Mouse (Mus musculus) neural tube, embryonic 15.5 days (tissue): ENCODE measurements around the gene Lnx1. TPM values are rescaled to one million over a fixed set of nuclear protein-coding genes. Genes with fewer than 3 reads are reported as not detected.

Experiments used
- ATAC-seq: fragments of 200-750 bp; cut with Nextera tagmentation; 2 replicates; pipeline ENCODE4 v1.8.0; 2017; ENCODE audit warnings: mild to moderate bottlenecking, moderate TSS enrichment, moderate library complexity; ENCODE audit not compliant: low FRiP score
- H3K27ac ChIP-seq: fragments of 300-500 bp; sonication (generic); replicated peaks from 2 replicates; pipeline ENCODE4 v1.5.1; 2015; ENCODE audit warnings: mild to moderate bottlenecking, inconsistent platforms
- H3K27me3 ChIP-seq: fragments of 300-500 bp; sonication (generic); replicated peaks from 2 replicates; pipeline ENCODE4 v1.6.1; 2015; ENCODE audit warnings: inconsistent platforms
- H3K36me3 ChIP-seq: fragments of 300-500 bp; sonication (generic); 2 replicates; pipeline ENCODE4 v1.6.1; 2015; ENCODE audit warnings: inconsistent platforms
- H3K4me1 ChIP-seq: fragments of 300-500 bp; sonication (generic); 2 replicates; pipeline ENCODE4 v1.6.1; 2015; ENCODE audit warnings: inconsistent platforms
- H3K4me2 ChIP-seq: fragments of 300-500 bp; sonication (generic); 2 replicates; pipeline ENCODE4 v1.6.1; 2015; ENCODE audit warnings: inconsistent platforms, mild to moderate bottlenecking, moderate library complexity
- H3K4me3 ChIP-seq: fragments of 300-500 bp; sonication (generic); replicated peaks from 2 replicates; pipeline ENCODE4 v1.5.1; 2015; ENCODE audit warnings: mild to moderate bottlenecking, inconsistent platforms
- H3K9ac ChIP-seq: fragments of 300-500 bp; sonication (generic); replicated peaks from 2 replicates; pipeline ENCODE4 v1.6.1; 2015; ENCODE audit warnings: mild to moderate bottlenecking, inconsistent platforms
- H3K9me3 ChIP-seq: fragments of 300-500 bp; sonication (generic); replicated peaks from 2 replicates; pipeline ENCODE4 v1.6.1; 2016; ENCODE audit warnings: inconsistent platforms
- WGBS: fragments of 180-500 bp; shearing (Covaris S2); methylation state at CpG from one replicate; pipeline ENCODE4 v1.1.7; 2015; ENCODE audit warnings: mixed read lengths; 5-methylcytosine and 5-hydroxymethylcytosine counted together
- polyA plus RNA-seq: library from polyadenylated mRNA; unstranded; fragments of >200 nt; fragmentation: Nextera tagmentation; extraction: Ambion mirVana; gene quantifications from 2 replicates; pipeline ENCODE4 v1.2.1, GENCODE M21; 2015

The Lnx1 gene
- polyA plus RNA-seq: 11.9 and 13.8 TPM in 2 replicates

- ATAC-seq: no peak
- H3K9ac ChIP-seq: no peak within 1 kb of the TSS
- WGBS: 62% methylated on average over 11 of the region's 11 CpGs
- no peak within 1 kb of the TSS for H3K4me3 ChIP-seq
- no peaks in the 10 kb centered on the region for H3K9me3 ChIP-seq
- no peaks in the 10 kb centered on the region for H3K36me3 ChIP-seq
- peaks cover 11% of the 10 kb centered on the region for H3K4me1 ChIP-seq
- peak within 1 kb of the TSS; percentile 67 for H3K4me2 ChIP-seq
- no peaks in the 10 kb centered on the region for H3K27me3 ChIP-seq
- no peak within 1 kb of the TSS for H3K27ac ChIP-seq
Measured at GRCm38 (mm10) chr5:74702766-74703165, at the start of gene Lnx1. TSS of gene Lnx1 (minus strand) at chr5:74702912.

- ATAC-seq: no peak
- no peak overlapping the region for H3K9ac ChIP-seq
- H3K36me3 ChIP-seq: no peaks in the 10 kb centered on the region
- no peaks in the 10 kb centered on the region for H3K9me3 ChIP-seq
- WGBS: 90% methylated on average over 5 of the region's 5 CpGs
- H3K4me1 ChIP-seq: no peaks in the 10 kb centered on the region
- no peaks in the 10 kb centered on the region for H3K27me3 ChIP-seq
- no peak overlapping the region for H3K4me2 ChIP-seq
- H3K27ac ChIP-seq: no peak overlapping the region
- H3K4me3 ChIP-seq: no peak overlapping the region
Measured at GRCm38 (mm10) chr5:74750501-74750900, 47.8 kb upstream of the Lnx1 start.

GRCm38 (mm10) chr5:74747476-74747875 lies 44.8 kb upstream of the Lnx1 start:
- H3K9me3 ChIP-seq: no peaks in the 10 kb centered on the region
- WGBS: 90% methylated on average over 3 of the region's 3 CpGs
- H3K4me1 ChIP-seq: no peaks in the 10 kb centered on the region
- H3K4me2 ChIP-seq: no peak overlapping the region
- H3K4me3 ChIP-seq: no peak overlapping the region
- no peak overlapping the region for H3K27ac ChIP-seq
- no peaks in the 10 kb centered on the region for H3K36me3 ChIP-seq
- no peak overlapping the region for H3K9ac ChIP-seq
- no peaks in the 10 kb centered on the region for H3K27me3 ChIP-seq
- ATAC-seq: no peak

DNA sequence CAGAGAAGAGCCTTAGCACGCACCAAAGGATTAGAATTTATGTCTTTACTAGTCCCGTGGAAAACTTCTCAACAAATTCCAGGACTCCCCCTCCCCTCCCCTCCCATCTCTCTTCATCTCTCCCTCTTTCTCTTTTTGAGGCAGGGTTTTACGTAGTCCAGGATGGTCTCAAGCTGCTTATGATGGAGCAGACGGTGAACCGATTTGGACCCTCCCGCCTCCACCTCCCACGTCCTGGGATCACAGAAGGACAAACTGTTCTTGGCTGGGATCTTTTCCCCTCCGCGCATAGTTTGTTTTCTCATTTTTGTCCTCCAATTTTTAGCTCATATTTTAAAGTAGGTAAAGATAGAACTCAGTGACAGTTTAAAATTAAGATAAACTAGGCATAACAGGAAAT lies 38.2 kb upstream of the Lnx1 start:
- Histone ChIP-seq H3K4me3 (no peak overlapping the region), H3K9ac (no peak overlapping the region), H3K27me3 (no peaks in the 10 kb centered on the region), H3K4me2 (no peak overlapping the region), H3K36me3 (no peaks in the 10 kb centered on the region), H3K27ac (no peak overlapping the region), H3K4me1 (no peaks in the 10 kb centered on the region; the same call in 1 of the 2 replicates), H3K9me3 (no peaks in the 10 kb centered on the region)
- 88% methylated on average over 9 of the region's 9 CpGs for WGBS
- no peak for ATAC-seq

- H3K9me3 ChIP-seq: no peaks in the 10 kb centered on the region
- H3K9ac ChIP-seq: no peak overlapping the region
- H3K36me3 ChIP-seq: no peaks in the 10 kb centered on the region
- no peak overlapping the region for H3K27ac ChIP-seq
- no peak overlapping the region for H3K4me2 ChIP-seq
- 65% methylated on average over 12 of the region's 12 CpGs for WGBS
- no peak overlapping the region for H3K4me3 ChIP-seq
- ATAC-seq: no peak
- H3K4me1 ChIP-seq: peaks cover 2% of the 10 kb centered on the region
- H3K27me3 ChIP-seq: no peaks in the 10 kb centered on the region
Measured at GRCm38 (mm10) chr5:74739435-74739834, 36.7 kb upstream of the Lnx1 start.

DNA sequence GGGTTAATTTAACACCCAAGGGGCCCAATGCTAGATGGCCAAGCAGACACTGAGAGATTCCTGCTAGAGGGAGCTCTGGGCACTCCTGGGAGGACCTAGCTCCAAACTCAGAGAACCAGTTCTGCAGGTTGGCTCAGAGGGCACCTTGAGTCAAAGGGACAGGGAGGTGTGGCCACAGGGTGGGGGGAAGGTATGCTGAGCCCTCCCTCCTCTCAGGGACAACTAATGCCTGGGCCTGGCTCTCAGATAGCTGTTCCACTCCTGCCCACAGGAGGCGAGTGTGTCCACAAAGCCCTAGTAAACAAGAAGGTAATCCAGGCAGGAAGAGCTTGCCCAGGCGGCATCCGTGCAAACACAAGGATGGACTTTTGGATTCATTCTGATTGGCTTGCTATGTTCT lies 35.6 kb upstream of the Lnx1 start:
- Histone ChIP-seq H3K27me3 (no peaks in the 10 kb centered on the region), H3K27ac (no peak overlapping the region), H3K4me3 (no peak overlapping the region), H3K36me3 (no peaks in the 10 kb centered on the region), H3K9ac (no peak overlapping the region), H3K4me2 (no peak overlapping the region), H3K4me1 (peaks cover 8% of the 10 kb centered on the region), H3K9me3 (no peaks in the 10 kb centered on the region)
- 77% methylated on average over 3 of the region's 3 CpGs for WGBS
- ATAC-seq: no peak

DNA sequence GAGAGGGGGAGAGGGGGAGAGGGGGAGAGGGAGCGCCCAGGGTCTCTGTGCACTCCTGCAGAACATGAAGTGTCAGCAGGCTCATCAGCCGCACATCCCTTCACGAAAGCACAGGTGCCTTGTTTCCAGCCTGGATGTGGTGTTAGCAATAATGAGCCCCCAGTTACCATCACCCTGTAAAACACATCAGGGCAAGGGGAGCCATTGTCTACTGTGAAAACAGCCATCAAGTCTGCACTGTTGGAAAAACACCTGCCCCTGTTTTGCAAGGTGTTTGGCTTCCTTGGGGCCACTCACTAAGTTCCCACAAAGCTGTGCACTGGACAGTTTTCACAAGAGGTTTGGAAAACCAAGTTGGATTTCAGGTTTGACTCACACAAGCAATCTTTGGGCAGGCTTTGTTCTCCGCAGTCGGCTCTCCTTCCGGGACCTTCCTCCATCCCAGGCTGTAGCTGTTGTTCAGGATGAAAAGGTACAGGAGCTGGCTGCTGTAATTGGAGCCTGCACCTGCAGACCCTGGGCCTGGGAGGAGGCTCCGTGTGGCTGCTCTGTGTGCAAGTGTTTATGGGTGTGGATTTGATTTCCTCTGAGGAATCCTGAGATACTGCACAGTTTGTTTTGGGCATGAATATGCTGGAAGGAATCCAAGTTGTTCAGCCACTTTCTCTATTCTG lies 31.3 kb upstream of the Lnx1 start:
- Histone ChIP-seq H3K4me3 (no peak overlapping the region), H3K4me2 (no peak overlapping the region), H3K4me1 (peaks cover 12% of the 10 kb centered on the region), H3K9me3 (no peaks in the 10 kb centered on the region), H3K36me3 (no peaks in the 10 kb centered on the region), H3K9ac (no peak overlapping the region), H3K27me3 (no peaks in the 10 kb centered on the region), H3K27ac (no peak overlapping the region)
- WGBS: 35% methylated on average over 7 of the region's 7 CpGs
- no peak for ATAC-seq

DNA sequence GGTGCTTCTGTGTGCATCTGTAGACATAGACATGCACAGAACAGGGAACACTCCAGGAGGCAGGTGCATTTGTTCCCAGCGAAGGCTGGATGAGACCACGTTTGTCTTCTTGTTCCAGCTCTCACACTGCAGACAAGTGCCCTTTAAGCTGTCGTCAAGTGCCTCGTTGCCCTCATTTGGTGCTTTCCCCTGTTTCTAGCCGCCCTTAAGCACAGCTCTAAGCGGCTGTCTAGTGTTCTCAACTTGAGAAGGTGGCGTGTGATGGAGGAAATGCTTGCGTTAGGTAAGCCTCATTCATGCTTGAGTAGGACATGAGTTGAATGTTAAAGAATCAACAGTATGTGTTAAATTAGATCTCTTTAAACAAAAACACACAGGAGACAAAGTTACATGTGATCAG lies 29.9 kb upstream of the Lnx1 start:
- H3K4me2 ChIP-seq: no peak overlapping the region
- WGBS: 66% methylated on average over 8 of the region's 8 CpGs
- H3K9me3 ChIP-seq: no peaks in the 10 kb centered on the region
- no peak overlapping the region for H3K27ac ChIP-seq
- peaks cover 16% of the 10 kb centered on the region for H3K4me1 ChIP-seq
- no peak overlapping the region for H3K4me3 ChIP-seq
- H3K9ac ChIP-seq: no peak overlapping the region
- H3K36me3 ChIP-seq: no peaks in the 10 kb centered on the region
- H3K27me3 ChIP-seq: no peaks in the 10 kb centered on the region; the same call in 1 of the 2 replicates
- ATAC-seq: no peak

GRCm38 (mm10) chr5:74730601-74731000 lies 27.9 kb upstream of the Lnx1 start:
- Histone ChIP-seq H3K4me3 (no peak overlapping the region), H3K27ac (no peak overlapping the region), H3K36me3 (no peaks in the 10 kb centered on the region), H3K9me3 (no peaks in the 10 kb centered on the region), H3K9ac (no peak overlapping the region), H3K4me1 (peaks cover 16% of the 10 kb centered on the region), H3K4me2 (no peak overlapping the region), H3K27me3 (no peaks in the 10 kb centered on the region; the same call in none of the 2 replicates)
- 86% methylated on average over 5 of the region's 5 CpGs for WGBS
- ATAC-seq: no peak

DNA sequence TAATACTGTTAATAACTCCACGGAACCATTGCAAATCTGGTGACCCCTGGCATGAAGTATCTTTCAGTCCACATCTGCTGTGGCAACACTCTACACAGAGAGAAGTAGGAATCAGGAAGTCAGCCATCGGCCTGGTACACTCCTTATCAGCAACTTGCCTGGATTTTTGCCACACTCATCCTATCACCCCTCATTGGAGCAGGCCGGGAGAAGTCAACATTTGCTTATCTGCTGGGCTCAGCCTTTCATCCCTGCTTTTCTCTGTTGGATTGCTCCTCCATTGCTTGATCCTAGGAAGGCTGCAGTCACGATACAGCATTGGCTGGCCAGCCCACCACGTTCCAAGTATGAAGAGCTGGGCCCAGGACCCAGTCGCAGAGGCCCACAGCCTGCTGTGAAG lies 26.9 kb upstream of the Lnx1 start:
- ATAC-seq: no peak
- Histone ChIP-seq H3K27ac (no peak overlapping the region), H3K4me2 (no peak overlapping the region), H3K4me1 (peaks cover 15% of the 10 kb centered on the region), H3K4me3 (no peak overlapping the region), H3K9me3 (no peaks in the 10 kb centered on the region), H3K27me3 (no peaks in the 10 kb centered on the region; the same call in none of the 2 replicates), H3K9ac (no peak overlapping the region), H3K36me3 (no peaks in the 10 kb centered on the region)
- WGBS: 89% methylated on average over 6 of the region's 6 CpGs

DNA sequence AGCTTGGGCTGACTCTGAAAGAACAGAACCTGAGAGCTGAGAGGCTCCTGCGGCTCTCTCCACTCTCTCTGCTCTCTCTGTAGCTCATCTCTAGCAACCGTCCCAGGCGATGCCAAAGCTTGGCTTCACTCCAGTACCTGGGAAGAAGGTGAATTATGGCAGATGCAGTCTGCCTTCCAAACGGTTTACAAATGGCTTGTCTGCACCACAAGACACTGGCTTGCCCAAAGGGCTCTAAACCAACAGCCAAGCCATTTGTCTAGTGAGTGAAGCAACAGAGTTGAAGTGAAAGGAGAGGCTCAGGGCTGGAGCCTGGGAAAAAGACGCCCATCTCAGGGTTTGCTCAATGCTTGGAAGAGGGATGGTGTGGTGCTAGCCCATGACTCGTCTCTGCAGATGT lies 25.5 kb upstream of the Lnx1 start:
- no peak overlapping the region for H3K27ac ChIP-seq
- WGBS: 51% methylated on average over 6 of the region's 6 CpGs
- ATAC-seq: no peak
- H3K27me3 ChIP-seq: no peaks in the 10 kb centered on the region; the same call in none of the 2 replicates
- no peak overlapping the region for H3K4me2 ChIP-seq
- H3K4me3 ChIP-seq: no peak overlapping the region
- H3K4me1 ChIP-seq: peaks cover 8% of the 10 kb centered on the region; the same call in 1 of the 2 replicates
- H3K36me3 ChIP-seq: no peaks in the 10 kb centered on the region
- no peaks in the 10 kb centered on the region for H3K9me3 ChIP-seq
- H3K9ac ChIP-seq: no peak overlapping the region

GRCm38 (mm10) chr5:74727319-74727718 lies 24.6 kb upstream of the Lnx1 start:
- no peak for ATAC-seq
- Histone ChIP-seq H3K27ac (no peak overlapping the region), H3K4me1 (peaks cover 5% of the 10 kb centered on the region; the same call in 1 of the 2 replicates), H3K27me3 (no peaks in the 10 kb centered on the region; the same call in none of the 2 replicates), H3K36me3 (no peaks in the 10 kb centered on the region), H3K4me2 (no peak overlapping the region), H3K4me3 (no peak overlapping the region), H3K9ac (no peak overlapping the region), H3K9me3 (no peaks in the 10 kb centered on the region)
- WGBS: 83% methylated on average over 8 of the region's 8 CpGs
